Mouse (Mus musculus) kidney, adult 2 months (tissue): Measurements from ENCODE around the gene Gm5741.

Source experiments
- CTCF ChIP-seq: fragments of 200-500 bp; conservative IDR thresholded peaks from 2 replicates; pipeline ENCODE4 v1.5.1; 2011; ENCODE audit warnings: low read depth, mild to moderate bottlenecking, control low read depth, low read length, moderate library complexity, mixed read lengths; ENCODE audit not compliant: insufficient read depth, insufficient read length
- POLR2A ChIP-seq: fragments of 200-500 bp; IDR thresholded peaks from one replicate; pipeline ENCODE4 v1.6.1; 2011; ENCODE audit warnings: low read depth, low read length, control low read depth

DNA sequence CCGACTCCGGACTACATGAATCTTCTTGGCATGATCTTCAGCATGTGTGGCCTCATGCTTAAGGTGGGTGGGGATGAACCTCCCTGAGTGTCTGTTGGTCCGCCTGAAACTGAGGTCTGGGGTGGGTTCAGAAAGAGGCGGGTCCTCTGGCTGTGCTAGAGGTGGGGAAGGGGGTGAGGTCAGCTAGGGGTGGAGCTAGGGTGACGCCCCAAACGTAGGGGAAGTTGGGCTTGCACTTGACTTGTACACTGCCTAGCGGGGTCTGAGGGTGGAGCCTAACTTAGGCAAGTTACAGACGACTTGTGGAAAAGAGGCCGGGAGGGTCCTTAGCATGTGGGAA, 13.4 kb upstream of the Gm5741 start, which contains the start of gene Wdr83:
- TF ChIP-seq POLR2A, result no peak
- TF ChIP-seq CTCF, result no peak
